Mouse (Mus musculus) liver, adult 2 months (tissue): ENCODE measurements around the gene Gfi1. TPM values are rescaled to one million over a fixed set of nuclear protein-coding genes. Genes with fewer than 3 reads are reported as not detected.
A peak's percentile ranks its signal among the peaks of the same experiment; 100 is the strongest.

Experiments used
- DNase-seq: peaks from one replicate; pipeline ENCODE4 v3.0.0-alpha.2; 2011; ENCODE audit warnings: low read depth, low spot score; ENCODE audit errors: extremely low read depth
- H3K27ac ChIP-seq: fragments of 200-500 bp; replicated peaks from 2 replicates; pipeline ENCODE4 v1.5.1; 2012; ENCODE audit warnings: low read depth, mild to moderate bottlenecking, control low read depth, inconsistent platforms, low read length; ENCODE audit not compliant: insufficient read depth
- H3K27me3 ChIP-seq: fragments of 200-500 bp; 2 replicates; pipeline ENCODE4 v1.6.1; 2012; ENCODE audit warnings: mild to moderate bottlenecking, moderate library complexity, low read length, inconsistent platforms; ENCODE audit not compliant: control insufficient read depth, insufficient read depth
- H3K36me3 ChIP-seq: fragments of 200-500 bp; 2 replicates; pipeline ENCODE4 v1.6.1; 2012; ENCODE audit warnings: low read length, inconsistent platforms; ENCODE audit not compliant: control insufficient read depth, insufficient read depth
- H3K4me1 ChIP-seq: fragments of 200-500 bp; 2 replicates; pipeline ENCODE4 v1.6.1; 2011; ENCODE audit warnings: low read length; ENCODE audit not compliant: control insufficient read depth, insufficient read depth
- H3K4me3 ChIP-seq: fragments of 200-500 bp; 2 replicates; pipeline ENCODE4 v1.5.1; 2011; ENCODE audit warnings: low read depth, mild to moderate bottlenecking, control low read depth, low read length, moderate library complexity; ENCODE audit not compliant: insufficient read depth
- H3K79me2 ChIP-seq: fragments of 200-500 bp; 2 replicates; pipeline ENCODE4 v1.6.1; 2012; ENCODE audit warnings: inconsistent platforms, mild to moderate bottlenecking, low read length, moderate library complexity; ENCODE audit not compliant: control insufficient read depth, insufficient read depth
- H3K9ac ChIP-seq: fragments of 200-500 bp; 2 replicates; pipeline ENCODE4 v1.6.1; 2012; ENCODE audit warnings: low read depth, mild to moderate bottlenecking, control low read depth, inconsistent platforms, low read length
- CTCF ChIP-seq: fragments of 200-500 bp; IDR thresholded peaks from 2 replicates; pipeline ENCODE4 v1.5.1; 2011; ENCODE audit warnings: low read depth, low read length, control low read depth
- POLR2A ChIP-seq: fragments of 200-500 bp; IDR thresholded peaks from 2 replicates; pipeline ENCODE4 v1.6.1; 2011; ENCODE audit warnings: low read length, control low read depth; ENCODE audit not compliant: insufficient read depth; ENCODE audit errors: extremely low read depth
- WGBS: fragments of 180-500 bp; shearing (Covaris S2); methylation state at CpG from one replicate; pipeline ENCODE4 v1.1.7; 2018; 5-methylcytosine and 5-hydroxymethylcytosine counted together
- polyA plus RNA-seq: library from polyadenylated mRNA; depleted of rRNA; stranded (reverse); fragments of >200 nt; gene quantifications from 2 replicates; pipeline ENCODE4 v1.2.3, GENCODE M21; 2012
- total RNA-seq: library from RNA; depleted of rRNA; stranded (reverse); fragments of >200 nt; gene quantifications from 2 replicates; pipeline ENCODE4 v1.2.3, GENCODE M21; 2014

Gfi1 gene
- total and polyA plus RNA-seq, 2 experiments = 0.09 to 0.12 TPM

DNA sequence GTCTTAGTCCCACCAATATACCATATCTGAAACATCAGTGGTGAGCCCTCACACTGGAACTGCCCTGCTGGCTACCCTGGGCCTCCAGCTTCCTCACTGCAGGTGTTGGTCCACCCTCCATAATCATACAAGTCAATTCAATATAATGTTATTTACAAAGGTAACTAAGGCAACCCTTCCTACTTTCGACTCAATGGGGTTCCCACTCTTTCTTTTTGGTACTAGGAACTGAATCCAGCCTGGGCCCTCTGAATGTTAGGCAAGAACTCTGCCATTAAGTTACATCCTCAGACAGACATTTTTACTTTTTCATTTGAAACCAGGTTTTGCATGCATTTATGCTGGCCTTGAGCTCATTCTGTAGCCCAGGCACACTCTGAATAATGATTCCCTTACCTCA, 19.6 kb downstream of the Gfi1 start:
- Histone ChIP-seq H3K79me2 (no peaks in the 10 kb centered on the region), H3K4me1 (no peaks in the 10 kb centered on the region), H3K27ac (no peak overlapping the region), H3K9ac (no peak overlapping the region), H3K4me3 (no peak overlapping the region), H3K27me3 (no peaks in the 10 kb centered on the region), H3K36me3 (no peaks in the 10 kb centered on the region)
- 81% methylated on average over 1 of the region's 1 CpGs for WGBS
- TF ChIP-seq CTCF = no peak
- no peak for TF ChIP-seq POLR2A
- DNase-seq = no peak

GRCm38 (mm10) chr5:107705756-107706155, 20.1 kb downstream of the Gfi1 start:
- no peak for TF ChIP-seq POLR2A
- peak; percentile 83 for DNase-seq
- WGBS = 24% methylated on average over 4 of the region's 4 CpGs
- Histone ChIP-seq H3K9ac (no peak overlapping the region), H3K79me2 (no peaks in the 10 kb centered on the region), H3K27ac (no peak overlapping the region), H3K27me3 (no peaks in the 10 kb centered on the region), H3K36me3 (no peaks in the 10 kb centered on the region), H3K4me1 (no peaks in the 10 kb centered on the region), H3K4me3 (no peak overlapping the region)

DNA sequence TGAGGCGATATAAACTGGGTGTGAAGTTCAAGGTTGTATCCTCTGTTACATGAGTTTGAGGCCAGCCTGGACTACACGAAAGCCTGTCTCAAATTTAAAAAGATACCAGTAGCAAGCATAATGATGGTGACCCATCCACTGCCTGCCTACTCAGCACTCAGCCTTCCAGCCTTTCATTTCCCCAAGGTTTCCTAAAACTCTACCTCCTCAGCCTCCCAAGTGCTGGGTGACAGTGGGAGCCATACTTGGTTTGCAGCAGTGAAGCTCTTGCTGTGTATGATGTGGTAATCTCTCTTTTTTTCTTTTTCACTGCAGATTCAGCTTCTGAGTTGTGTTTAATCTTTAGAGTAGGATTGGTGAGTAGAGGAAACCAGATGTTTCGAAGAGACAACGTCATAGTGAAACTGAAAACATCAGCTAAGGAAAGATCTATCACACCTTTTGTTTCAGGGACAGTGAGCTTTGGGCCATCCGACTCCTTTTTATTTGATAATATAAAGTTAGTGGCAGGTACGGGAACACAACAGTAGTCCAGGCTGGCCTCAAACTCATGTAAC, 22.6 kb downstream of the Gfi1 start:
- Histone ChIP-seq H3K9ac (no peak overlapping the region), H3K27me3 (no peaks in the 10 kb centered on the region), H3K36me3 (no peaks in the 10 kb centered on the region), H3K79me2 (no peaks in the 10 kb centered on the region), H3K4me3 (no peak overlapping the region), H3K4me1 (no peaks in the 10 kb centered on the region), H3K27ac (no peak overlapping the region)
- DNase-seq = no peak
- TF ChIP-seq POLR2A (no peak), CTCF (no peak)
- WGBS = 88% methylated on average over 6 of the region's 6 CpGs

DNA sequence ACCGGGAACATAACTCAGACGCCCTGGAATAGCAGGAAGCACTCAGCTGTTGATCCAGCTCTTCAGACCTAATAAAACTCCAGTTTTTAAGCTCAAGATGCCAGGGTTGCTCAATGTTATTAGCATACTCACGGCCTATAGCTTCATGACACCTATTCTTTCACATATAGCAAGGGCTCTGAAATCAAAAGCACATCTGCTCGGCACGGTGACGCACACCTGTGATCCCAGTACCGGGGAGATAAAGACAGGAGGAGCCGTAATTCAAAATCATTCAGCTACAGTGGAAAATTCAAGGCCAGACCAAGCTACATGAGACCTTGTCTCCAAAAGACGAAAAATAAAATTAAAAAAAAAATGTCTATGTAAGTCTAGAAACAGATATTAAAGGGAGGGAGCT, 24.2 kb downstream of the Gfi1 start:
- WGBS = 87% methylated on average over 9 of the region's 9 CpGs
- H3K4me1 ChIP-seq = no peaks in the 10 kb centered on the region

GRCm38 (mm10) chr5:107700873-107701272, 25.0 kb downstream of the Gfi1 start:
- WGBS = 88% methylated on average over 10 of the region's 10 CpGs
- Histone ChIP-seq H3K4me1 (no peaks in the 10 kb centered on the region), H3K9ac (no peak overlapping the region), H3K27ac (no peak overlapping the region), H3K79me2 (no peaks in the 10 kb centered on the region), H3K27me3 (peaks cover 5% of the 10 kb centered on the region; the same call in 1 of the 2 replicates), H3K36me3 (no peaks in the 10 kb centered on the region), H3K4me3 (no peak overlapping the region)
- TF ChIP-seq POLR2A (no peak), CTCF (no peak)
- DNase-seq = no peak

More for the DNA sequence above, 24.2 kb downstream of the Gfi1 start:
- Histone ChIP-seq H3K27ac (no peak overlapping the region), H3K27me3 (peaks cover 3% of the 10 kb centered on the region; the same call in 1 of the 2 replicates), H3K4me3 (no peak overlapping the region), H3K9ac (no peak overlapping the region), H3K79me2 (no peaks in the 10 kb centered on the region), H3K36me3 (no peaks in the 10 kb centered on the region)
- no peak for DNase-seq
- no peak for TF ChIP-seq CTCF
- TF ChIP-seq POLR2A = no peak

- Histone ChIP-seq H3K4me3 (no peak overlapping the region), H3K36me3 (no peaks in the 10 kb centered on the region), H3K27ac (no peak overlapping the region), H3K9ac (no peak overlapping the region), H3K27me3 (peaks cover 7% of the 10 kb centered on the region; the same call in 1 of the 2 replicates), H3K79me2 (no peaks in the 10 kb centered on the region), H3K4me1 (no peaks in the 10 kb centered on the region)
- no peak for DNase-seq
- WGBS = 73% methylated on average over 8 of the region's 8 CpGs
- no peak for TF ChIP-seq CTCF
- TF ChIP-seq POLR2A = no peak
Measured at GRCm38 (mm10) chr5:107698888-107699287, 26.9 kb downstream of the Gfi1 start.
